Mouse (Mus musculus) neural tube, embryonic 14.5 days (tissue): ENCODE data around the gene Mesp1. TPM values are rescaled to one million over a fixed set of nuclear protein-coding genes. Genes with fewer than 3 reads are reported as not detected.

Experiments used
- ATAC-seq: fragments of 200-750 bp; cut with Nextera tagmentation; 2 replicates; pipeline ENCODE4 v1.8.0; 2017; ENCODE audit warnings: low read depth, mild to moderate bottlenecking, moderate TSS enrichment, moderate library complexity
- H3K27ac ChIP-seq: fragments of 300-500 bp; sonication (generic); 2 replicates; pipeline ENCODE4 v1.5.1; 2014; ENCODE audit warnings: low read depth, mild to moderate bottlenecking, control low read depth, low read length, moderate library complexity, mixed read lengths
- H3K27me3 ChIP-seq: fragments of 300-500 bp; sonication (generic); 2 replicates; pipeline ENCODE4 v1.6.1; 2014; ENCODE audit warnings: low read length; ENCODE audit not compliant: control insufficient read depth, insufficient read depth
- H3K36me3 ChIP-seq: fragments of 300-500 bp; sonication (generic); 2 replicates; pipeline ENCODE4 v1.6.1; 2014; ENCODE audit warnings: low read length, mixed read lengths; ENCODE audit not compliant: control insufficient read depth, insufficient read depth
- H3K4me1 ChIP-seq: fragments of 300-500 bp; sonication (generic); 2 replicates; pipeline ENCODE4 v1.6.1; 2014; ENCODE audit warnings: low read length; ENCODE audit not compliant: control insufficient read depth, insufficient read depth
- H3K4me2 ChIP-seq: fragments of 300-500 bp; sonication (generic); 2 replicates; pipeline ENCODE4 v1.6.1; 2014; ENCODE audit warnings: mild to moderate bottlenecking, low read depth, low read length, control low read depth
- H3K4me3 ChIP-seq: fragments of 300-500 bp; sonication (generic); 2 replicates; pipeline ENCODE4 v1.5.1; 2014; ENCODE audit warnings: low read depth, low read length, control low read depth, mixed read lengths
- H3K9ac ChIP-seq: fragments of 300-500 bp; sonication (generic); replicated peaks from 2 replicates; pipeline ENCODE4 v1.6.1; 2014; ENCODE audit warnings: low read depth, mild to moderate bottlenecking, control low read depth, low read length, mixed read lengths
- H3K9me3 ChIP-seq: fragments of 300-500 bp; sonication (generic); 2 replicates; pipeline ENCODE4 v1.6.1; 2016; ENCODE audit warnings: low read length; ENCODE audit not compliant: control insufficient read depth
- WGBS: fragments of 180-500 bp; shearing (Covaris S2); extraction: QIAGEN DNeasy Blood & Tissue Kit; methylation state at CpG from one replicate; pipeline ENCODE4 v1.1.7; 2014; 5-methylcytosine and 5-hydroxymethylcytosine counted together
- polyA plus RNA-seq: library from polyadenylated mRNA; unstranded; fragments of >200 nt; fragmentation: Nextera tagmentation; extraction: Ambion mirVana; gene quantifications from 2 replicates; pipeline ENCODE4 v1.2.1, GENCODE M21; 2014

The Mesp1 gene
- polyA plus RNA-seq, 1 experiment from 2014 or later, result not detected

DNA sequence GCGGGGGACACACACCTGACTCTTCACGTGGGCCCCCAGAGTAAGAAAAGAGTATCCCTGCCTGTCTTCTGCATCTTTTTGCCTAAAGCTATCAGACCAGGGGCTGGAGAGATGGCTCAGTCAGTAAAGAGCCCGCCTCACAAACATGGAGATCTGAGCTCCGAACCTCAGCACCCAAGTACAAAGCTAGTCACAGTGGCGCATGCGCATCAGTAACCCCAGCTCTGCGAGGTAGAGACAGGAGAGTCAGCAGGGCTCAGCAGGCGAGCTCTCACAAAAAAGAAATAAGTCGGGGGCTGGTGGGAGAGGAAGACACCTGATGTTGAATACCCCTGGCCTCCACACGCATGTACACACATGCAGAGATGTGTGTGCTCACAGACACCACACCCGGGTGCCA, 26.4 kb upstream of the Mesp1 start:
- Histone ChIP-seq H3K4me3 (no peak overlapping the region), H3K4me2 (no peak overlapping the region), H3K27me3 (no peaks in the 10 kb centered on the region), H3K36me3 (no peaks in the 10 kb centered on the region), H3K27ac (no peak overlapping the region), H3K4me1 (no peaks in the 10 kb centered on the region), H3K9ac (no peak overlapping the region), H3K9me3 (no peaks in the 10 kb centered on the region)
- ATAC-seq, result no peak
- WGBS, result 47% methylated on average over 11 of the region's 11 CpGs

DNA sequence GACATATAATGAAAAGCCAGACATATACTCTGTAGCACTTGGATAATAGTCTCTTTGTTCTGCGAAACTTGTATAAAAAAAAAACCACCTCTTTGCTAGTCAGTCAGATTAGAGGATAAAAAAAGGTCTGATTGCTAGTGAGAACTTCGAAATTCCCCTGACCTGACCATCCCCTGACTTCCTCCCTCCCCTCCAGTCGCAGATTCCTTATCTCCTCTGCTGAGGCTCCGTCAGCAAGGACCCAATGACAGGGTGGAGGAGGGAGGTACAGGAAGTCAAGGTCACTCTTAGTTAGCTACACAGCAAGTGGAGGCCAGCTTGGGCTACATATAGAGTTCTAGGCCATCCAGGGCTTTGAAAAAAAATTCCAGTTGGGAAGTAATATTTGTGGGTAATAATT, 25.9 kb upstream of the Mesp1 start:
- Histone ChIP-seq H3K36me3 (no peaks in the 10 kb centered on the region), H3K27me3 (no peaks in the 10 kb centered on the region), H3K9me3 (no peaks in the 10 kb centered on the region), H3K4me2 (no peak overlapping the region), H3K27ac (no peak overlapping the region), H3K4me1 (no peaks in the 10 kb centered on the region), H3K4me3 (no peak overlapping the region), H3K9ac (no peak overlapping the region)
- no peak for ATAC-seq
- 52% methylated on average over 4 of the region's 4 CpGs for WGBS

DNA sequence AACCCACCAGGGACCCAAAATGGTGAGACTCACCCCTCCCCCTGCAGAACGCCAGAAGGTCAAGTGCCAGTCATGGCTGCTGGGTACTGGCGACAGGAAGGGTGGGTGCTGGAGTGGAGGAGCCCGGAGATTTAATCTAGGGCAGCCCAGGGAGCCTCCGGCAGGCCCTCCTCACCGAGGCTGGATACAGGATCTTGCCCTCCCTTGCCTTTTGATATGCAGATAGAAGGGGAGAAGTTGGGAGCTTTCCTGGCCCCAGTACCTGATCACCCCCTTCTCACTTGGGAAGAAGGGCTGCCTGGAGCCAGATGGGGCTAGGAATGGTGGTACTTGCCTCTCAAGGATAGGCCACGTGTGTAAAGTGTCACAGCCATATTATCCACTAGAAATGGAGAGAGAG, 24.7 kb upstream of the Mesp1 start:
- no peaks in the 10 kb centered on the region for H3K36me3 ChIP-seq
- H3K4me3 ChIP-seq, result no peak overlapping the region
- H3K9ac ChIP-seq, result no peak overlapping the region
- H3K27ac ChIP-seq, result no peak overlapping the region
- H3K9me3 ChIP-seq, result no peaks in the 10 kb centered on the region
- H3K4me1 ChIP-seq, result no peaks in the 10 kb centered on the region
- H3K27me3 ChIP-seq, result no peaks in the 10 kb centered on the region
- no peak overlapping the region for H3K4me2 ChIP-seq
- no peak for ATAC-seq
- 11% methylated on average over 6 of the region's 6 CpGs for WGBS

DNA sequence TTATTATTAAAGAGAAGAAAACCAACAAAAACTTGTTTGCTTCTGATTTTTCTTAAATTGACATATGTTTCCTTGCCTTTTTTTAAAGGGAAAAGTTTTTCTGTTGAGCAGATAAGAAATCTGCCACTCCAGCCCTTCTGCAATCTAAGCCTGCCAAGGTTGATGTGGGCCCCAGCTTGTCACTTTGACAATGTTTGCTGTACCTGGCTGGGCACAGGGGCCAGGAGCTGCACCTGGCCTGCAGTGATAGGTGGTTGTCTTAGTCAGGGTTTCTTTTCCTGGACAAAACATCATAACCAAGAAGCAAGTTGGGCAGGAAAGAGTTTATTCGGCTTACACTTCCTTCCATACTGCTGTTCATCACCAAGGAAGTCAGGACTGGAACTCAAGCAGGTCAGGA, 19.8 kb upstream of the Mesp1 start:
- 86% methylated on average over 1 of the region's 1 CpGs for WGBS

DNA sequence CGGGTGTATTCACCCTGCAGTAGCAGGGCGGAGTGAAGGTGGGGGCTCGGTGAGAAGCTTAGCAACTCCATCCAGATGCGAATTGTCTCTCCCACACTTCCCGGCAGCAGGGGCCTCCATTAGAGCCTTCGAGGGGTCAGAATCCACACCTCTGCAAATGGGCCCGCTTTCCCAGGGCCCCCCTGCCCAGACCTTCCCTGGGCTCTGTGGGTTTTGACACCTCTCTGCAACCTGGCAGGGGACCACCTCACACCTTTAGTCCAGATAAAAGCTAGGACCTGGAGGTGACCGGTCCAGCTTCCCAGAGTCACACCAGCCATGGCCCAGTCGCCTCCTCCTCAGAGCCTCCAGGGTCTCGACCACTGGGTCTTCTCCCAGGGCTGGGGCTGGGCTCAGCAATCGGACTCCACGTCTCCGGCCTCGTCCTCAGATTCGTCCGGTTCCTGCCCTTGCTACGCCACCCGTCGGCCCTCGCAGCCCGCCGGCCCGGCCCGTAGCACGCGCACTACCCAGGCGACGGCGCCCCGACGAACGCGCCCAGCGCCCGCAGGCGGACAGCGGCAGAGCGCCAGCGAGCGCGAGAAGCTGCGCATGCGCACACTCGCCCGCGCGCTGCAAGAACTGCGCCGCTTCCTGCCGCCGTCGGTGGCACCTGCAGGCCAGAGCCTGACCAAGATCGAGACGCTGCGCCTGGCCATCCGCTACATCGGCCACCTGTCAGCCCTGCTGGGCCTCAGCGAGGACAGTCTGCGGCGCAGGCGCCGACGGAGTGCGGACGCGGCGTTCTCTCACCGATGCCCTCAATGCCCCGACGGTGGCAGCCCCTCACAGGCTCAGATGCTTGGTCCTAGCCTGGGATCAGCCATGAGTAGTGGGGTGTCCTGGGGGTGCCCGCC, 17.3 kb upstream of the Mesp1 start, which contains the start of gene Mesp2:
Gene Mesp2, plus strand, starts transcription at position 117 of the 896 bp plus-strand sequence.
- H3K4me2 ChIP-seq, result peak within 1 kb of the TSS; percentile 62
- WGBS, result 23% methylated on average over 64 of the region's 71 CpGs
- peak; percentile 79 for ATAC-seq
- H3K4me1 ChIP-seq, result no peaks in the 10 kb centered on the region; the same call in 1 of the 2 replicates
- no peak within 1 kb of the TSS for H3K27ac ChIP-seq
- no peaks in the 10 kb centered on the region for H3K9me3 ChIP-seq
- H3K36me3 ChIP-seq, result no peaks in the 10 kb centered on the region
- peak within 1 kb of the TSS; percentile 19 for H3K4me3 ChIP-seq
- peaks cover 5% of the 10 kb centered on the region; the same call in 1 of the 2 replicates for H3K27me3 ChIP-seq
- H3K9ac ChIP-seq, result peak within 1 kb of the TSS; percentile 51

More for the DNA sequence above, 19.8 kb upstream of the Mesp1 start:
- H3K9ac ChIP-seq, result no peak overlapping the region
- ATAC-seq, result no peak
- H3K27me3 ChIP-seq, result peaks cover 5% of the 10 kb centered on the region; the same call in 1 of the 2 replicates
- no peaks in the 10 kb centered on the region for H3K9me3 ChIP-seq
- H3K36me3 ChIP-seq, result no peaks in the 10 kb centered on the region
- no peaks in the 10 kb centered on the region; the same call in 1 of the 2 replicates for H3K4me1 ChIP-seq
- H3K27ac ChIP-seq, result no peak overlapping the region
- no peak overlapping the region for H3K4me2 ChIP-seq
- no peak overlapping the region for H3K4me3 ChIP-seq

DNA sequence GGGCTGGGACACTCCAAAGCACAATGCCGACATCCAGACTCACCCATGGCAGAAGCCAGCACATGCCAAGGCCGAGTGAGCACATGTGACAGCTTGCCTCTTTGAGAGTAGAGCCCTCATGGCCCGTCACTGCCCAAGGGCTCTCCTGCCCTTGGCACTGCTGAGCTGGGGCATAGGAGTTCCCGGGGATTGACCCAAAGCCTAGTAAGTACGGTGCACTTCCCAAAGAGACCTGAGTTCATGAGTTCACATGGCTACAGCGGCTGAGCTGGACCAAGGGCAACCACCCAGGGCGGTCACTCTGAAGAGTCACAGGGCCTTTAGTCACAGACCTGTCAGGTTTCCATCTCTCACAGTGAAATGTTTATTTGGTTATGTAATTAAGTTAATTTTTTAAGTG, 15.0 kb upstream of the Mesp1 start:
- H3K36me3 ChIP-seq, result no peaks in the 10 kb centered on the region
- WGBS, result 87% methylated on average over 7 of the region's 7 CpGs

DNA sequence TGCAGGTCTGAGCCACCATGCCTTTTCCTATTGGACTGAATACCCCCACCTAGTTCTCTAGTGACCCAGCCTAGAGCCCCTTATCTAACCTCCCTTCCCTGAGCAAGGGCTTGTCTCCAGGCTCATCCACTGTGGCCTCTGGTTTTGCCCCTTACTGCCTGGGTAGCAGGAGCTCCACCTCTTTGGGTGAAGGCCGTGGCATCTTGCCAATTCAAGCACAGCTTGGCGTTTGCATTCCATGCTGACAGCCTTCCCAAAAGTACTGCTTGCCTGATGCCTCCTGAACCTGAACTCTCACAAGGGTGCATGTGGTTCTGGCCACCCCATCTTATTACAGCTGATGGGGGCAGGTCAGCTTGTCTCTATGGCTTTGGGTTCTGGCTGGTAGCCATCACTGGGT, 10.3 kb upstream of the Mesp1 start:
- 62% methylated on average over 2 of the region's 2 CpGs for WGBS
- H3K4me2 ChIP-seq, result no peak overlapping the region

More for the DNA sequence above, 15.0 kb upstream of the Mesp1 start:
- no peak overlapping the region for H3K27ac ChIP-seq
- no peak for ATAC-seq
- H3K4me3 ChIP-seq, result no peak overlapping the region
- H3K4me2 ChIP-seq, result no peak overlapping the region
- H3K27me3 ChIP-seq, result peaks cover 5% of the 10 kb centered on the region; the same call in 1 of the 2 replicates
- H3K4me1 ChIP-seq, result no peaks in the 10 kb centered on the region; the same call in 1 of the 2 replicates
- no peaks in the 10 kb centered on the region for H3K9me3 ChIP-seq
- no peak overlapping the region for H3K9ac ChIP-seq

DNA sequence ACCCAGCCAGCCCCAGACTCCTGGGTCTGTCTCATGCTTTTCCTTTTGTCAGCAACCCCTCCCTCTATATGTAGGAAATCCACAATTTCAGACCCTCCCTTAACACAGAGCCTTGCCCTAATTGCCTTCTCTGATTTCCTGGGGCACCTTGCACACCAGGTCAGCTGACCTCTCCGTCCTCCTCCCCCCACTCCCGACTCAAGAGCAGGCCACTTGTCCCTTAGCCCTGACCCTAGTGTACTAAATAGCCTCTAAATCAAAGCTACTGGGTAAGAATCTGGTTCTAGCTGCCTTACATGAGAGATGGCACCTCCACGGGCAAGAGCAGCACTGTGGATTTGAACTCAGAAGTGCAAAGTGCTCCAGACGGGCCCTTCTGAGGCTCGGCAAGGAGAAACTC, 8.4 kb upstream of the Mesp1 start:
- no peaks in the 10 kb centered on the region for H3K9me3 ChIP-seq
- no peaks in the 10 kb centered on the region for H3K4me1 ChIP-seq
- no peaks in the 10 kb centered on the region for H3K27me3 ChIP-seq
- H3K36me3 ChIP-seq, result no peaks in the 10 kb centered on the region
- H3K4me2 ChIP-seq, result no peak overlapping the region
- no peak overlapping the region for H3K27ac ChIP-seq
- 79% methylated on average over 5 of the region's 5 CpGs for WGBS
- no peak for ATAC-seq
- H3K9ac ChIP-seq, result no peak overlapping the region
- H3K4me3 ChIP-seq, result no peak overlapping the region

More for the DNA sequence above, 10.3 kb upstream of the Mesp1 start:
- H3K27ac ChIP-seq, result no peak overlapping the region
- H3K36me3 ChIP-seq, result no peaks in the 10 kb centered on the region
- no peaks in the 10 kb centered on the region for H3K9me3 ChIP-seq
- ATAC-seq, result no peak
- H3K27me3 ChIP-seq, result no peaks in the 10 kb centered on the region
- H3K4me3 ChIP-seq, result no peak overlapping the region
- H3K9ac ChIP-seq, result no peak overlapping the region
- no peaks in the 10 kb centered on the region for H3K4me1 ChIP-seq

DNA sequence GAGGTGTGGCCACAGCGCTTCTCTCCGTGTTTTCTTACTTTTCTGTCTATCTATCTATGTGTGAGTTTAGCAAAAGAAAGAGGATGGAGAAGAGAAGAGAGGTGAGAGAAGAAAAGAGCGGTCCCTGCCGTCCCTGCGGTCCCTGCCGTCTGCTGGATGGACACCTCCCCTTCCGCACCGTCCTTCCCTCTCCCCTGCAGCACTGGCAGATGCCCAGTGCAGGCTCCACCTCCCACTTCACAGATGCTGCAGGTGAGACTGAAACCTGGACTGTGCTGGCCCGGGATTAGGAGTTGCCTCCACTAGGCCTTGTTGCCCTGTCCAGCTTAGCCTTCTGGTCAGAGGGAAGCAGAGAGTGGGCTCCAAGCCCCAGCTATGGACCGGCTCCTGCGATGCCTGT, 7.8 kb upstream of the Mesp1 start:
- no peak overlapping the region for H3K4me2 ChIP-seq
- no peaks in the 10 kb centered on the region for H3K9me3 ChIP-seq
- 74% methylated on average over 11 of the region's 11 CpGs for WGBS
- H3K4me1 ChIP-seq, result no peaks in the 10 kb centered on the region
- no peaks in the 10 kb centered on the region for H3K27me3 ChIP-seq
- no peak overlapping the region for H3K27ac ChIP-seq
- no peak overlapping the region for H3K9ac ChIP-seq
- H3K4me3 ChIP-seq, result no peak overlapping the region
- ATAC-seq, result no peak
- H3K36me3 ChIP-seq, result no peaks in the 10 kb centered on the region
